Mouse (Mus musculus) CD4-positive, CD25-positive, alpha-beta regulatory T cell, adult 4 months (primary cell): ENCODE measurements around the gene Gm6583. TPM values are rescaled to one million over a fixed set of nuclear protein-coding genes. Genes with fewer than 3 reads are reported as not detected.

Experiments
- ATAC-seq: one replicate; pipeline ENCODE4 v1.8.0; 2017
- polyA plus RNA-seq, 2 experiments: library from polyadenylated mRNA; unstranded; fragments of 100-300 nt; shearing (Covaris generic); gene quantifications; one replicate each; pipeline ENCODE4 v1.2.1; 2017

The Gm6583 gene
- polyA plus RNA-seq, 2 experiments from 2014 or later, result 0.28 TPM; not detected in 1

- ATAC-seq, result no peak
Measured at GRCm38 (mm10) chr5:112367929-112368328, 12.1 kb upstream of the Gm6583 start.

GRCm38 (mm10) chr5:112367338-112367737 lies 11.5 kb upstream of the Gm6583 start:
- no peak for ATAC-seq

GRCm38 (mm10) chr5:112366879-112367278 lies 11.0 kb upstream of the Gm6583 start:
- no peak for ATAC-seq

GRCm38 (mm10) chr5:112364184-112364797 lies 8.5 kb upstream of the Gm6583 start:
- ATAC-seq, result no peak

GRCm38 (mm10) chr5:112360077-112360476 lies 4.2 kb upstream of the Gm6583 start:
- no peak for ATAC-seq

GRCm38 (mm10) chr5:112359520-112359919 lies 3.7 kb upstream of the Gm6583 start:
- no peak for ATAC-seq

- ATAC-seq, result no peak
Measured at GRCm38 (mm10) chr5:112356322-112356721, 489 bp upstream of the Gm6583 start.

GRCm38 (mm10) chr5:112355493-112355892 lies 340 bp downstream of the Gm6583 start:
- ATAC-seq, result no peak

- no peak for ATAC-seq
Measured at GRCm38 (mm10) chr5:112349169-112349568, 6.7 kb downstream of the Gm6583 start.

GRCm38 (mm10) chr5:112346211-112346965 lies 9.4 kb downstream of the Gm6583 start:
- ATAC-seq, result no peak

- no peak for ATAC-seq
Measured at GRCm38 (mm10) chr5:112344092-112344960, 11.5 kb downstream of the Gm6583 start.

- ATAC-seq, result peak; percentile 40
Measured at GRCm38 (mm10) chr5:112343205-112343595, 12.6 kb downstream of the Gm6583 start.

- peak; percentile 85 for ATAC-seq
Measured at GRCm38 (mm10) chr5:112342463-112343204, 13.2 kb downstream of the Gm6583 start, which contains the start of the genes Srrd and Hps4. Gene Srrd (minus strand): TSS chr5:112343040. Gene Hps4 (plus strand): TSS chr5:112343083.

- no peak for ATAC-seq
Measured at GRCm38 (mm10) chr5:112339215-112339614, 16.6 kb downstream of the Gm6583 start.

GRCm38 (mm10) chr5:112337004-112337403 lies 18.8 kb downstream of the Gm6583 start:
- no peak for ATAC-seq

GRCm38 (mm10) chr5:112335473-112335872 lies 20.4 kb downstream of the Gm6583 start:
- peak; percentile 81 for ATAC-seq

- no peak for ATAC-seq
Measured at GRCm38 (mm10) chr5:112329805-112330564, 25.8 kb downstream of the Gm6583 start.

GRCm38 (mm10) chr5:112327854-112328253 lies 28.0 kb downstream of the Gm6583 start:
- no peak for ATAC-seq

- peak; percentile 24 for ATAC-seq
Measured at GRCm38 (mm10) chr5:112326446-112327009, 29.3 kb downstream of the Gm6583 start.

- peak; percentile 69 for ATAC-seq
Measured at GRCm38 (mm10) chr5:112325546-112326445, 30.0 kb downstream of the Gm6583 start, which contains the start of gene Tfip11. Gene Tfip11 (plus strand): TSS chr5:112326358.
